8 mouse cellular contexts compared by ENCODE assay signal in the genomic region with DNA sequence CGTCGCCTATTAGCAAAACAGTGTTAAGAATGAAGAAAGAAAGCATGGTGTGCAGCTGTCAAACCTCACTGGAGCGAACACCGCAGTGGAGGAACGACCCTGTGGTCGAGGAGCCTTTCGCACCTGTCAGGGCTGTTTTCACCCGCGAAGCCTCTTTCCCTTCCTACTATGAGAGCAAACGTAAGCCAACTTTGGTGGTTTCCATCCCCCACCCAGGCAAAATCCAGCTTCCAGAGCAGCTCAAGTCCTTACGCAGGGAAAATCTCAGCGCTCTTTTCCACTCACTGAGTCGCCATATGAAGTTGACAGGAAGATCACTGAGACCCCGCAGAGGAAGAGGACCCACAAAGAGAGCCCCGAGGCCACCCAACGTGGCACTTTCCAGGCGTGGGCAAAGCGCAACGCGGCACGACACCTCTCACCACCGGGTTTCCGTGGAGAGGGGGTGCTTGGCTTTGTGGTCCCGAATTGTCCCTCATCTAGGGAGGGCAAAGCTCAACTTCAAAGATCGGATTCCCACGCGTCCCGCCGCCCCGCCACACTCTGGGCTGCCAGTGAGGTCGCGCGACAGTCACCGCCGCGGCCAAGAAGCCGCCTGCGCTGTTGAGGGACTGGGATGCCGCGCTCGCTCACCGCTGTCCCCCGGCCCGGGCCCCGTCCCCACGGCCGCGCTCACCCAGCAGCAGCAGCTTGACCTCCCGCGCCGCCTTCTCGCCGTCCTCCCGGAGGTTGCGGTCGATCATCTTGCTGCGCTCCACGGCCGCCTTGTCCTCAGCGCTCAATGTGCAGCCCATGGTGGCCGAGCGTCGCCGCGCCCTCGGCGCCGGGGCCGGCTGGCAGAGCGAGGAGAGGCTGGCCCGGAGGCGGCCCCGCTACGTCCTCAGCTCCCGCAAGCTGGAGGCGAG. TPM values are rescaled to one million over a fixed set of nuclear protein-coding genes. Genes with fewer than 3 reads are reported as not detected.
DNase-seq lines count a peak whose midpoint lies in the region; ATAC-seq and TF ChIP-seq lines count a peak whose summit lies in the region.

No protein-coding gene starts in this region.

- peak overlapping the region; percentile 93 for H3K9ac ChIP-seq in forebrain, embryonic 15.5 days (replicated peaks)

- intact Hi-C loops in heart, postnatal 14 days (cut with DNase I) = loop anchor here (5.0 kb wide), 2 partner anchors 83 to 272 kb away; no protein-coding TSS in a partner anchor

- in situ Hi-C loops in Patski (cut with MboI; ENCODE audit: low pct_unique_long_range_greater_than_20kb) = loop anchor here (5.0 kb wide), 1 partner anchor 257 kb away; no protein-coding TSS in a partner anchor

- WGBS in forebrain, embryonic 15.5 days = under 1% methylated on average over 74 of the region's 76 CpGs

- H3K27ac ChIP-seq in forebrain, embryonic 15.5 days (replicated peaks) = peak overlapping the region; percentile 88
- peak overlapping the region; percentile 95 for H3K27ac ChIP-seq in layer of hippocampus, adult 2 months

- H3K4me2 ChIP-seq in forebrain, embryonic 15.5 days (replicated peaks) = peak overlapping the region; percentile 92

- peaks cover 22% of the 10 kb centered on the region for H3K4me1 ChIP-seq in forebrain, embryonic 15.5 days

- no peaks in the 10 kb centered on the region for H3K27me3 ChIP-seq in Patski
- H3K27me3 ChIP-seq in forebrain, embryonic 15.5 days = no peaks in the 10 kb centered on the region

- POLR2A ChIA-PET in Patski (lab: Charles Lee) = no interaction called here

- DNase-seq in Patski (ENCODE audit: low read depth, low spot score) = no peak
- peak; percentile 30 for DNase-seq in brain, embryonic 18.5 days (ENCODE audit: low read depth, low spot score)
- DNase-seq in heart, postnatal 14 days = peak; percentile 54 to 59
- DNase-seq in layer of hippocampus, adult 2 months (ENCODE audit: low spot score in 2 of 2) = peak in 1 of 2 experiments; percentile 52
- DNase-seq in lung, postnatal 10 days = peak; percentile 46
- peak; percentile 49 for DNase-seq in right cerebral cortex, postnatal 14 days

- no peak for TF ChIP-seq CTCF in Patski (IDR thresholded peaks at IDR 0.05)
- TF ChIP-seq CTCF in layer of hippocampus, adult 2 months (conservative IDR thresholded peaks at IDR 0.05) = no peak

- H3K4me3 ChIP-seq in forebrain, embryonic 15.5 days = peak overlapping the region; percentile 97
- H3K4me3 ChIP-seq in layer of hippocampus, adult 2 months = peak overlapping the region; percentile 91

- CTCF ChIA-PET in Patski (lab: Charles Lee) = interaction anchor here (1.2 to 3.1 kb wide), 8 partner anchors 8 to 278 kb away, joined by 3 to 12 read pairs (median 4); no protein-coding TSS in a partner anchor

- no peaks in the 10 kb centered on the region for H3K36me3 ChIP-seq in forebrain, embryonic 15.5 days

- peak; percentile 69 for ATAC-seq in Patski
- peak; percentile 88 for ATAC-seq in forebrain, embryonic 15.5 days (replicated peaks)
- ATAC-seq in monocyte, adult 5-6 weeks (replicated peaks; ENCODE audit: insufficient number of reproducible peaks, low FRiP score, low TSS enrichment, poor library complexity, severe bottlenecking) = no peak

- no peaks in the 10 kb centered on the region for H3K9me3 ChIP-seq in forebrain, embryonic 15.5 days

RNA-seq across cellular contexts. Expression of gene Gnai1, which starts 0.5 kb away (rescaled TPM):
- 32.9 TPM for polyA plus RNA-seq in Patski (2021)
- 64.4 and 66.7 TPM in 2 replicates for polyA plus RNA-seq in forebrain, embryonic 15.5 days (2015; fragmentation: Nextera tagmentation; extraction: Ambion mirVana)
- 10 to 100 TPM; 11.4 to 12.2 TPM for total RNA-seq in heart, postnatal 14 days (2021)
- 100 to 1,000 TPM; 145 to 158 TPM for total RNA-seq in layer of hippocampus, adult 2 months (2021)
- total RNA-seq in monocyte, adult 5-6 weeks (2017) = not detected in 3 replicates

Comparison
In these comparisons a context has a peak if more than half of its experiments do, and no peak if none do; other contexts are left out.
1. RNA of gene Gnai1, which starts 0.5 kb away (total RNA-seq): 145 to 158 TPM in layer of hippocampus, adult 2 months and 11.4 to 12.2 TPM in heart, postnatal 14 days; not detected in monocyte, adult 5-6 weeks; every median in the first group is over 10 times any median in the second.